Mouse (Mus musculus) midbrain, embryonic 11.5 days (tissue): Measurements from ENCODE around the gene Exosc5. TPM values are rescaled to one million over a fixed set of nuclear protein-coding genes. Genes with fewer than 3 reads are reported as not detected.

Experiments
- polyA plus RNA-seq: library from polyadenylated mRNA; unstranded; fragments of >200 nt; fragmentation: Nextera tagmentation; extraction: Ambion mirVana; gene quantifications from 2 replicates; pipeline ENCODE4 v1.2.1, GENCODE M21; 2014

Exosc5 gene
- polyA plus RNA-seq, 1 experiment from 2014 or later = 46.4 TPM

Other genes with a start within 250 kb of the Exosc5 start
- 0.18 and 0.22 TPM in 2 replicates for gene Cxcl17, start 246.3 kb upstream of the Exosc5 start, polyA plus RNA-seq
- gene Ceacam1, start 181.6 kb upstream of the Exosc5 start, polyA plus RNA-seq = 0.45 and 0.54 TPM in 2 replicates
- not detected in 2 replicates for gene Ceacam2, start 119.3 kb upstream of the Exosc5 start, polyA plus RNA-seq
- gene Erich4, start 43.3 kb upstream of the Exosc5 start, polyA plus RNA-seq = not detected in 2 replicates
- 22.0 and 24.6 TPM in 2 replicates for gene Dmac2, start 39.8 kb upstream of the Exosc5 start, polyA plus RNA-seq
- 0.36 and 0.65 TPM in 2 replicates for gene B3gnt8, start 32.5 kb upstream of the Exosc5 start, polyA plus RNA-seq
- gene Bckdha, start 183 bp upstream of the Exosc5 start, polyA plus RNA-seq = 30.0 and 35.4 TPM in 2 replicates
- 0.99 and 1.6 TPM in 2 replicates for gene Tmem91, start 16.0 kb downstream of the Exosc5 start, polyA plus RNA-seq
- 30.7 and 31.1 TPM in 2 replicates for gene B9d2, start 21.6 kb downstream of the Exosc5 start, polyA plus RNA-seq
- gene Tgfb1, start 27.8 kb downstream of the Exosc5 start, polyA plus RNA-seq = 0.78 and 1.4 TPM in 2 replicates
- 26.8 and 32.1 TPM in 2 replicates for gene Ccdc97, start 59.9 kb downstream of the Exosc5 start, polyA plus RNA-seq
- 69.2 and 74.2 TPM in 2 replicates for gene Hnrnpul1, start 95.6 kb downstream of the Exosc5 start, polyA plus RNA-seq
- gene Axl, start 129.5 kb downstream of the Exosc5 start, polyA plus RNA-seq = 17.4 and 21.8 TPM in 2 replicates
- 0.10 TPM in 1 of 2 replicates, not detected in the other for gene Cyp2s1, start 157.7 kb downstream of the Exosc5 start, polyA plus RNA-seq
- gene Cyp2b10, start 238.5 kb downstream of the Exosc5 start, polyA plus RNA-seq = not detected in 2 replicates